Mouse (Mus musculus): ENCODE measurements around the gene Ino80b.

GRCm38 (mm10) chr6:83117165-83117438 lies 8.1 kb downstream of the Ino80b start:
- no peak for TF ChIP-seq CTCF (conservative IDR thresholded peaks at IDR 0.05 in 1 of 2, IDR thresholded peaks at IDR 0.05 in 1 of 2; ENCODE audit: low read depth in 2 of 2, low read length in 2 of 2)
- no peak for TF ChIP-seq PAX5 (IDR thresholded peaks at IDR 0.05; ENCODE audit: low read length)
- TF ChIP-seq TCF12 (IDR thresholded peaks at IDR 0.05; ENCODE audit: low read depth, low read length) = no peak

Data from CH12.LX (cell line).